Comparison of ENCODE assay signal across 19 mouse cellular contexts in the genomic region with DNA sequence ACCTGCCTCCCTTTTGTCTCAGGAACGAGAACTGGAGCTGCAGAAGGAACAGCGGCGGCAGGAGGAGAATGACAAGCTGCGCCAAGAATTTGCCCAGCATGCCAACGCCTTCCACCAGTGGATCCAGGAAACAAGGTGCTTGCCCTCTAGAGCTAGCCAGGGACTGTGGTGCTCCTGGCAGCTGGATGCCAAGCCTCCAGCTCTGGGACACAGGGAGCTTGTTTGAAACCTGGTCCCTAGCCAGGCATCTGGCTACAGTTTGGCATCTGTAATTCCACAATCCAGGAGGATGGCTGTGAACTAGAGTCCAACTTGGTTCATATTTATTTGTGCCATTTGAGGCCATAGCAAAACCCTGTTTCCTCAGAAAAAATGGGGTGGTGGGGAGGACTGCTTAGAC. TPM values are rescaled to one million over a fixed set of nuclear protein-coding genes. Genes with fewer than 3 reads are reported as not detected.
"Had no signal": no experiment of that assay in that cellular context is flagged by ENCODE, and none has a peak within 500 bp of the region (broad histone marks: within the 10 kb centered on the region; RNA-seq: fewer than 3 reads in every experiment).

No protein-coding gene starts in this region.

- DNase-seq: liver, postnatal 0 days; lung, adult 2 months; lung, postnatal 14 days; lung, postnatal 36 days; midbrain, embryonic 14.5 days; thymus, adult 2 months; thymus, postnatal 25 days; thymus, postnatal 4 days had no signal

- H3K9ac ChIP-seq: liver, embryonic 15.5 days; liver, postnatal 0 days; lung, embryonic 15.5 days; neural tube, embryonic 12.5 days; stomach, embryonic 15.5 days had no signal

- H3K27ac ChIP-seq: liver, embryonic 15.5 days; lung, embryonic 15.5 days; macrophage; neural tube, embryonic 12.5 days; stomach, embryonic 15.5 days; stomach, postnatal 0 days had no signal

- H3K27me3 ChIP-seq: liver, embryonic 15.5 days; lung, embryonic 15.5 days; megakaryocyte, embryonic 14.5 days; neural tube, embryonic 12.5 days; stomach, embryonic 15.5 days had no signal

- H3K9me3 ChIP-seq: liver, embryonic 15.5 days; lung, embryonic 15.5 days; megakaryocyte, embryonic 14.5 days; neural tube, embryonic 12.5 days; stomach, embryonic 15.5 days had no signal

- H3K4me2 ChIP-seq: liver, embryonic 15.5 days; lung, embryonic 15.5 days; midbrain, embryonic 11.5 days; neural tube, embryonic 12.5 days; stomach, embryonic 15.5 days had no signal

- H3K4me1 ChIP-seq: liver, embryonic 15.5 days; lung, embryonic 15.5 days; neural tube, embryonic 12.5 days; stomach, embryonic 15.5 days had no signal

- H3K4me3 ChIP-seq: liver, embryonic 15.5 days; lung, embryonic 15.5 days; megakaryocyte, embryonic 14.5 days; neural tube, embryonic 12.5 days; stomach, embryonic 15.5 days had no signal

- ATAC-seq: liver, postnatal 0 days; lung, postnatal 0 days; midbrain, embryonic 16.5 days had no signal

RNA-seq across cellular contexts. Expression of gene Wdr34, which starts 21.7 kb away (rescaled TPM):
- total RNA-seq: monocyte, adult 5-6 weeks had no signal
